Mouse (Mus musculus): ENCODE data around the gene Slc43a2. TPM values are rescaled to one million over a fixed set of nuclear protein-coding genes. Genes with fewer than 3 reads are reported as not detected.

Gene Slc43a2
- total and polyA plus RNA-seq, 3 experiments, result 4.9 to 8.4 TPM; not detected in 1

DNA sequence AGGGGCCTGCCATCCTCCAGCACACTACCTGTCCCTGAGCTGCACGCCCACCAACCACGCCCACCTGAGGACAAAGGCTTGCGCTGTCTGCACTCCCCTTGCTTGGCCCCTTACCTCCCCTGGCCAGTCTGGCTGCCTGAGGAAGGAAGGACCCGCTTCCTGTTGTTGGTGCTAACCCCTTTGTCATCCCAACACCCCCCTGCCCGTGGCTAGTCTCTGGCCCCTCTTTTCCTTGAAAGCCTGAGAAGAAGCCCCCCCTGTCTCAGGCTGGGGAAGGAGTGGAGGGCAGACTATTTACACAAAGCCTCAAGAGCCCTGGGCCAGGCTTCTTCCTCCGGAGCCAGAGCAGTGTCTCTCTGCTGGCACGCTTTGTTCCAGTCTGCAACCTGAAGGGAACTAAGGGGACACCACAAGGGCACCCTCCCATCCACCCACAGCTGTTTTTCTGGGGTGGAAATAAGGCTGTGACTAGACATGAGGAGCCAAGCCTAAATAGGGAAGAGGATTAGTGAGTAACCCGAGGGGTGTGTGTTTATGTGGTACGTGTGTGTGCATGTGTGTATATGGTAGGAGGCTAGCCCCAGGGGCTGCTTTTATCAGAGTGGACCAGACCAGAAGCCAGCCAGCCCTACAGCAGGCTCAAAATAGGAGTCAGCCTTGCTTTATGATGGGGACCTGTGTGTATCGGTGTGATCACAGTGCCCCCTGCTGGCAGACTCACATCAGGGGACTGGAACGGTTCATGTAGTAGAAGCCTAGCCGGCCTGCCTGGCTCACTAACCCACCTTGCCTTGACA lies 41.6 kb downstream of the Slc43a2 start:
- H3K27ac ChIP-seq (ENCODE audit: control insufficient read depth, low read depth, low read length), result no peak overlapping the region
- no peaks in the 10 kb centered on the region for H3K79me2 ChIP-seq (ENCODE audit: control insufficient read depth, insufficient read depth, low read length, poor library complexity)
- peaks cover 0 to 3% of the 10 kb centered on the region in 2 experiments; a peak in 1 of 4 replicates for H3K36me3 ChIP-seq (ENCODE audit: control insufficient read depth in 1 of 2, insufficient read depth in 2 of 2, low read length in 2 of 2)
- no peak overlapping the region for H3K9ac ChIP-seq (ENCODE audit: control insufficient read depth, low read depth, low read length, poor library complexity, severe bottlenecking)
- no peak overlapping the region for H3K4me3 ChIP-seq (ENCODE audit: control insufficient read depth in 1 of 2, insufficient read depth in 1 of 2, low read depth in 2 of 2, low read length in 2 of 2)
- H3K9me3 ChIP-seq (replicated peaks; ENCODE audit: insufficient read depth, low read length), result no peaks in the 10 kb centered on the region
- DNase-seq (ENCODE audit: low read depth, low spot score), result peak; percentile 97
- H3K27me3 ChIP-seq (ENCODE audit: control insufficient read depth in 1 of 2, insufficient read depth in 2 of 2, low read length in 2 of 2), result no peaks in the 10 kb centered on the region
- H3K4me1 ChIP-seq (ENCODE audit: control insufficient read depth in 1 of 2, insufficient read depth in 2 of 2, low read length in 2 of 2), result peaks cover 0 to 11% of the 10 kb centered on the region in 2 experiments; a peak in 2 of 4 replicates
- TF ChIP-seq ELF1 (IDR thresholded peaks at IDR 0.05; ENCODE audit: low read depth, low read length) (no peak), MXI1 (IDR thresholded peaks at IDR 0.05; ENCODE audit: low read depth, low read length) (peak; percentile 82), USF1 (IDR thresholded peaks at IDR 0.05; ENCODE audit: low read depth, low read length) (peak; percentile 15; the same call in 1 of the 2 replicates), CTCF (IDR thresholded peaks at IDR 0.05 in 2 of 3, conservative IDR thresholded peaks at IDR 0.05 in 1 of 3; ENCODE audit: control insufficient read depth in 1 of 3, insufficient read depth in 1 of 3, low read depth in 2 of 3, low read length in 3 of 3, poor library complexity in 1 of 3, severe bottlenecking in 1 of 3) (peak in 2 of 3 experiments; percentile 91 to 99), JUND (IDR thresholded peaks at IDR 0.05; ENCODE audit: low read depth, low read length) (peak; percentile 79), E2F4 (IDR thresholded peaks at IDR 0.05; ENCODE audit: borderline replicate concordance, low read depth, low read length) (no peak), ETS1 (IDR thresholded peaks at IDR 0.05; ENCODE audit: low read depth, low read length) (peak; percentile 41), GATA1 (IDR thresholded peaks at IDR 0.05; ENCODE audit: low read depth, low read length) (peak; percentile 44; the same call in 1 of the 2 replicates), MAZ (IDR thresholded peaks at IDR 0.05; ENCODE audit: low read depth, low read length) (peak; percentile 80), ZMIZ1 (IDR thresholded peaks at IDR 0.05; ENCODE audit: low read depth, low read length) (no peak), ZC3H11A (IDR thresholded peaks at IDR 0.05; ENCODE audit: low read depth, low read length) (peak; percentile 99), CHD1 (IDR thresholded peaks at IDR 0.05; ENCODE audit: low read depth, low read length) (no peak), CHD2 (IDR thresholded peaks at IDR 0.05; ENCODE audit: low read length) (no peak), MYC (IDR thresholded peaks at IDR 0.05; ENCODE audit: low read depth, low read length) (peak; percentile 74), ZNF384 (IDR thresholded peaks at IDR 0.05; ENCODE audit: low read depth, low read length) (peak; percentile 63), POLR2AphosphoS2 (IDR thresholded peaks at IDR 0.05; ENCODE audit: low read length) (no peak), MAX (IDR thresholded peaks at IDR 0.05; ENCODE audit: low read length) (peak; percentile 67), HCFC1 (IDR thresholded peaks at IDR 0.05; ENCODE audit: low read depth, low read length) (no peak; the same call in 1 of the 2 replicates), BHLHE40 (IDR thresholded peaks at IDR 0.05; ENCODE audit: borderline replicate concordance, low read depth, low read length) (peak; percentile 38; the same call in 1 of the 2 replicates), SMC3 (IDR thresholded peaks at IDR 0.05; ENCODE audit: low read depth, low read length) (peak; percentile 99), TCF12 (IDR thresholded peaks at IDR 0.05; ENCODE audit: low read depth, low read length) (0 out of 2 replicates have a peak, but pooled peaks have one; percentile 38), UBTF (IDR thresholded peaks at IDR 0.05; ENCODE audit: borderline replicate concordance, insufficient read depth, low read depth, low read length) (no peak), RCOR1 (IDR thresholded peaks at IDR 0.05; ENCODE audit: low read depth, low read length) (peak; percentile 49; the same call in 1 of the 2 replicates), POLR2AphosphoS5 (IDR thresholded peaks at IDR 0.05; ENCODE audit: borderline replicate concordance, low read depth, low read length) (no peak), NRF1 (IDR thresholded peaks at IDR 0.05; ENCODE audit: insufficient read depth, low read depth, low read length, poor library complexity, severe bottlenecking) (no peak), USF2 (IDR thresholded peaks at IDR 0.05; ENCODE audit: borderline replicate concordance in 1 of 2, insufficient read depth in 1 of 2, low read depth in 1 of 2, low read length in 2 of 2) (no peak), GABPA (IDR thresholded peaks at IDR 0.05; ENCODE audit: low read depth, low read length) (0 out of 2 replicates have a peak, but pooled peaks have one; percentile 37), EP300 (IDR thresholded peaks at IDR 0.05; ENCODE audit: low read depth in 1 of 2, low read length in 2 of 2) (peak in 1 of 2 experiments; percentile 51; a peak in 1 of 4 replicates), MYB (IDR thresholded peaks at IDR 0.05; ENCODE audit: low read depth, low read length) (no peak), RAD21 (IDR thresholded peaks at IDR 0.05; ENCODE audit: low read depth, low read length) (peak; percentile 100), KAT2A (conservative IDR thresholded peaks at IDR 0.05; ENCODE audit: low read depth, low read length) (no peak), ZKSCAN1 (IDR thresholded peaks at IDR 0.05; ENCODE audit: low read depth, low read length) (no peak; the same call in 1 of the 2 replicates), SIN3A (IDR thresholded peaks at IDR 0.05; ENCODE audit: low read length) (peak; percentile 86), TBP (IDR thresholded peaks at IDR 0.05; ENCODE audit: low read depth, low read length) (no peak), MAFK (IDR thresholded peaks at IDR 0.05; ENCODE audit: borderline replicate concordance, low read depth, low read length) (no peak)

Measured in MEL (cell line).